Mouse (Mus musculus): Measurements from ENCODE around the gene Lactbl1.

Lactbl1 gene

DNA sequence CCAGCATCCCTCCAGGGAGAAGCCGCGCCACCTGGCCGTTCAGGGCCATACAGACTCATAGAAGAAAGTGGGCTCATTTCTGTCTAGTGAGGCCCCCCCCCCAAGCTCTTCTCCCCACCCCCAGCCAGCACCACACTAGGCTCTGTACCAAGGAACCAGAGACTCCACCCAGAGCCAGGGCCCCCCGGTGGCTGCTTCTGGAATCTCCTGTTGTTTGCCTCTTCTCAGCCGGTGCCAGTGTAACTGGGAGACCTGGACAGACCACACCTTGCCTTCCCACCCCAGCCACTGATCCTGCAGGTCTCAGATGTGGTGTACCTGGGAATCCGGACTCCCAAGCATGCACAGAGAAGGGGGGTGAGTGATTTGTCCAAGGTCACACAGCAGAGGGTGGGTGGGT lies 62.1 kb downstream of the Lactbl1 start:
- CTCF ChIA-PET, result no interaction called here

DNA sequence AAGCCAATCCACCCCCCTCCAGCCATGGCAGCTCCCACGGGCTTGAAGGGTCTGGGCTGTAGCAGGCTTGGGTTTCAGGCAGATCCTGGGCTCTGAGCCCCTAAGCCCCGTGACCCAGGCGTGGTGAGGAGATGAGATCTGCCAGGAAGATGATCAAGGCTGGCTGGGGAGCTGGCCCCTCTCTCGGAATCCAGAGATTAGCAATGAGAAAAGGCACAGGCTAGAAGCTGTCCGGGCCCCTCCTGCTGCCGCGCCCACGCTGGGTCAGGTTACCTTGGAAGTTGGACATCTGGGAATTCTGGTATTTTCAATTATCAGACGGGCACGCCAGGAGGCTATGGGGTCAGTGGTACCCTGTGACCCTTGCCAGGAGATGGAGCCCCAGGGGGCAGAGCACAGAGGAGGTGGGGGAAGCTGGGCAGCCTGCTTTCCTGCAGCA lies 63.0 kb downstream of the Lactbl1 start:
- CTCF ChIA-PET, result no interaction called here

DNA sequence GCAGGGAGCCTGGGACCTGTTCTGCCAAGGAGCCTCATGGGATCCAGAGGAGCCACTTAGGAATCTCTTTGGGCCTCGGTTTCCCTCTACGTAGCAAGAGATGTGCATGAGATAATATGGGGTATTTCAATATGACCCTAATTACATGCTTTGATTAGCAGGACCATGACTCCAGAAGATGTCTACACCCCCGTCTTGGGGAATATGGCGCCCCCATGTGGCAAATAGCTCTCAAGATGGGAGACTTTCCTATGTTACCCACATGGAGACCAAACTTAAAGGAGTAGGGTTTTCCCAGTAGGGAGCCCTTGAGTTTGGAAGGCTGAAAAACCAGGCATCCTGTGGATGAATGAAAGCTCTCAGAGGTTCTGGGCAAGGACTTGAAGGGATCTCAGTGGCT lies 65.7 kb downstream of the Lactbl1 start:
- CTCF ChIA-PET, result no interaction called here

Data from spleen, embryonic (tissue).